Mouse (Mus musculus) forebrain, embryonic 10.5 days (tissue): ENCODE measurements around the gene Habp2. TPM values are rescaled to one million over a fixed set of nuclear protein-coding genes. Genes with fewer than 3 reads are reported as not detected.
"Not testable (repeated sequence)": the region's sequence is repeated elsewhere in the genome, so short reads cannot be mapped to it uniquely, and the experiment has no call there.

Experiments
- DNase-seq: peaks from one replicate; pipeline ENCODE4 v3.0.0-alpha.2; 2017; ENCODE audit warnings: low spot score; ENCODE audit errors: extremely low spot score
- H3K27ac ChIP-seq: fragments of 300-500 bp; sonication (generic); 2 replicates; pipeline ENCODE4 v1.5.1; 2016; ENCODE audit warnings: mild to moderate bottlenecking
- H3K27me3 ChIP-seq: fragments of 300-500 bp; sonication (generic); 2 replicates; pipeline ENCODE4 v1.6.1; 2016; ENCODE audit warnings: mild to moderate bottlenecking; ENCODE audit not compliant: poor library complexity, severe bottlenecking
- H3K36me3 ChIP-seq: fragments of 300-500 bp; sonication (generic); replicated peaks from 2 replicates; pipeline ENCODE4 v1.6.1; 2016; ENCODE audit warnings: mild to moderate bottlenecking, moderate library complexity
- H3K4me1 ChIP-seq: fragments of 300-500 bp; sonication (generic); 2 replicates; pipeline ENCODE4 v1.6.1; 2016
- H3K4me3 ChIP-seq: fragments of 300-500 bp; sonication (generic); 2 replicates; pipeline ENCODE4 v1.5.1; 2016; ENCODE audit warnings: mild to moderate bottlenecking, moderate library complexity
- H3K9me3 ChIP-seq: fragments of 300-500 bp; sonication (generic); 2 replicates; pipeline ENCODE4 v1.6.1; 2016; ENCODE audit warnings: mild to moderate bottlenecking, moderate library complexity
- WGBS: fragments of 180-500 bp; shearing (Covaris S2); methylation state at CpG from one replicate; pipeline ENCODE4 v1.1.7; 2016; 5-methylcytosine and 5-hydroxymethylcytosine counted together
- polyA plus RNA-seq: library from polyadenylated mRNA; unstranded; fragments of >200 nt; fragmentation: Nextera tagmentation; extraction: Ambion mirVana; gene quantifications from 2 replicates; pipeline ENCODE4 v1.2.1, GENCODE M21; 2016

Gene Habp2
- polyA plus RNA-seq, 1 experiment from 2014 or later: not detected

GRCm38 (mm10) chr19:56346016-56346415 lies 59.1 kb downstream of the Habp2 start:
- Histone ChIP-seq H3K9me3 (no peaks in the 10 kb centered on the region), H3K36me3 (no peaks in the 10 kb centered on the region), H3K27me3 (peaks cover 53% of the 10 kb centered on the region), H3K27ac (no peak overlapping the region), H3K4me1 (peaks cover 55% of the 10 kb centered on the region), H3K4me3 (no peak overlapping the region)
- 77% methylated on average over 3 of the region's 3 CpGs for WGBS
- DNase-seq: no peak

GRCm38 (mm10) chr19:56346750-56347149 lies 59.8 kb downstream of the Habp2 start:
- Histone ChIP-seq H3K4me3 (no peak overlapping the region), H3K27me3 (peaks cover 45% of the 10 kb centered on the region), H3K36me3 (no peaks in the 10 kb centered on the region), H3K9me3 (no peaks in the 10 kb centered on the region), H3K27ac (0 out of 2 replicates have a peak overlapping the region, but pooled peaks have one; percentile 44), H3K4me1 (peaks cover 55% of the 10 kb centered on the region)
- DNase-seq: no peak
- WGBS: 47% methylated on average over 13 of the region's 13 CpGs

DNA sequence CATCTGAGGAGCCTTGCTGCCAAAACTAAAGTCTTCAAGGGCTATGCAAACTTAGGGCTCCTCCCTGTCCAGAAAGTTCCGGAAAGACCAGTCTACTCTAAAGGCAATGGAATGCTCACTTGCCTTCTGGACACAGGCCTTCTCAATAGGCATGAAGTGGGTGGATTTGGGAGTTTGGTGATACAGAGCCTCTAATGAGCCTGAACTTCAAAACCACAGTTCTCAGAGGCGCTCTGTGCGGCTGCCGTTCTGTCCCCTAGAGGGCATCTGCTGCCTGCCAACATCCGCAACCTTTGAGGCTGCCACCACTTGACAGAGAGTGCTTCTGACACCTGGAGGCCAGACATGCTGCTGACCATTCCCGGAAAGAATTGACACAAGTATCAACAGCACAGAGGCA lies 62.4 kb downstream of the Habp2 start:
- Histone ChIP-seq H3K4me3 (no peak overlapping the region), H3K4me1 (peaks cover 38% of the 10 kb centered on the region), H3K27ac (no peak overlapping the region), H3K9me3 (peaks cover 4% of the 10 kb centered on the region; the same call in 1 of the 2 replicates), H3K36me3 (no peaks in the 10 kb centered on the region), H3K27me3 (peaks cover 24% of the 10 kb centered on the region)
- no peak for DNase-seq
- 36% methylated on average over 6 of the region's 6 CpGs for WGBS

DNA sequence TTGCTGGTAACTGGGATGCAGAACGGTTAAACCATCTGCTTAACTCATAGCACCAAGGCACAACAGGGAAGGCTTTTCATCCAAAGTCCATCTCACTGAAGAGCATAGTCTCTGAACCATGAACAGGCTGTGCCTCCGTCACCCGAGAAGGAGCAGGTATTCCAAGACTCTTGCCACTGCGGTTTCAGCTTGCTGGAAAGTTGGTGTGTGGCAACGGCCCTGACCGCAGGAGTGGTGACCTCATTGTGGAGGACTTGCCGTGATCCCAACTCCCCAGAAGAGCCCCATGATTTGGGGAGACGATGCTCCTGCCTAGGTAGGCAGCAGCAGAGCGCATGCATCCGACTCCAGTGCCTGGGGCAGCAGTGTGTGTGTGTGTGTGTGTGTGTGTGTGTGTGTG lies 66.8 kb downstream of the Habp2 start:
- Histone ChIP-seq H3K4me1 (peaks cover 21% of the 10 kb centered on the region), H3K36me3 (no peaks in the 10 kb centered on the region), H3K9me3 (peaks cover 4% of the 10 kb centered on the region; the same call in 1 of the 2 replicates), H3K27ac (no peak overlapping the region), H3K27me3 (no peaks in the 10 kb centered on the region; the same call in 1 of the 2 replicates), H3K4me3 (no peak overlapping the region)
- no peak for DNase-seq
- 89% methylated on average over 10 of the region's 10 CpGs for WGBS

DNA sequence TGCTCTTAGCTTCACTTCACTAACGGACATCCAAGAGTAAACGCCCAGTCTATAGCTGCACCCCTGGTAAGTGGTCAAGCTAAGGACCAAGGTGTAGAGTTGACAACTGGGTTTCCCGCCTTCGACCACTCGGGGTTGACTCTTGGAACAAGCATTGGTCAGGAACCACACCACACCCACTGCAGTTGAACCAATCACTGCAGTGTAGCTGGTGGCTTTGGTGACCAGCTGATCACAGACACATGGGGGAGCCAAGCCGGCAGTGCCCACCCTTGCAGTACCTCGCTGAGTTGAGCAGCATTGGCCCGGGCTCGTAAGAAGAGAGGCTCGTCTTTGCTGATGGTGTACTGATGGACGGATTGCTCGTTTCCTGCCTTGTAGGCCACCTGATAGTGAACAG lies 68.3 kb downstream of the Habp2 start:
- Histone ChIP-seq H3K4me1 (peaks cover 12% of the 10 kb centered on the region), H3K27me3 (no peaks in the 10 kb centered on the region; the same call in 1 of the 2 replicates), H3K36me3 (no peaks in the 10 kb centered on the region), H3K9me3 (peaks cover 4% of the 10 kb centered on the region; the same call in 1 of the 2 replicates), H3K27ac (no peak overlapping the region), H3K4me3 (no peak overlapping the region)
- WGBS: 91% methylated on average over 12 of the region's 12 CpGs
- DNase-seq: no peak

GRCm38 (mm10) chr19:56356480-56357373 lies 69.8 kb downstream of the Habp2 start:
- Histone ChIP-seq H3K36me3 (no peaks in the 10 kb centered on the region), H3K27ac (0 out of 2 replicates have a peak overlapping the region, but pooled peaks have one; percentile 7), H3K27me3 (no peaks in the 10 kb centered on the region; the same call in 1 of the 2 replicates), H3K4me1 (peaks cover 6% of the 10 kb centered on the region; the same call in 1 of the 2 replicates), H3K4me3 (no peak overlapping the region; the same call in 1 of the 2 replicates), H3K9me3 (peaks cover 4% of the 10 kb centered on the region; the same call in 1 of the 2 replicates)
- WGBS: 41% methylated on average over 17 of the region's 17 CpGs
- peak; percentile 70 for DNase-seq

- not testable (repeated sequence) for H3K36me3 ChIP-seq, H3K9me3 ChIP-seq, DNase-seq, H3K27me3 ChIP-seq, H3K4me1 ChIP-seq, H3K27ac ChIP-seq, H3K4me3 ChIP-seq
- WGBS: 87% methylated on average over 2 of the region's 2 CpGs
Observed at GRCm38 (mm10) chr19:56357374-56357708, 70.4 kb downstream of the Habp2 start.

DNA sequence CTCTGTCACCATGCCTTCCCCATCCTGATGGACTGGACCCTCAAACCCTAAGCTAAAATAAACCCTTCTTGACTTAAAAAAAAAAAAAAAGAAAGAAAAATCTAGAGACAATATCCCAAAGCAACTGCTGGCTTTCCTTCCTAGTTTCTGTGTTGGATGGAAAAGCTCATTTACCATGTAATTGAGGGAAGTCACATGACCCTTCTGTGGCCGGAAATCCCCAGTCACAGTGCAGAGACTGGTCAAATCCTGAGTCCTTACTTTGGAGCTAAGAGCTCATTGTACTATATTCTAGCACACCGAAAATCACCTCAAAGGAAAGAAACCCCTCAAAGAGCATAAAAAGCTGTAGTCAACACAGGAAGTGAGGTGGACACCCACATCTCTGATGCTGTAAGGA lies 72.0 kb downstream of the Habp2 start:
- H3K4me1 ChIP-seq: peaks cover 10% of the 10 kb centered on the region; the same call in 1 of the 2 replicates
- no peak for DNase-seq

DNA sequence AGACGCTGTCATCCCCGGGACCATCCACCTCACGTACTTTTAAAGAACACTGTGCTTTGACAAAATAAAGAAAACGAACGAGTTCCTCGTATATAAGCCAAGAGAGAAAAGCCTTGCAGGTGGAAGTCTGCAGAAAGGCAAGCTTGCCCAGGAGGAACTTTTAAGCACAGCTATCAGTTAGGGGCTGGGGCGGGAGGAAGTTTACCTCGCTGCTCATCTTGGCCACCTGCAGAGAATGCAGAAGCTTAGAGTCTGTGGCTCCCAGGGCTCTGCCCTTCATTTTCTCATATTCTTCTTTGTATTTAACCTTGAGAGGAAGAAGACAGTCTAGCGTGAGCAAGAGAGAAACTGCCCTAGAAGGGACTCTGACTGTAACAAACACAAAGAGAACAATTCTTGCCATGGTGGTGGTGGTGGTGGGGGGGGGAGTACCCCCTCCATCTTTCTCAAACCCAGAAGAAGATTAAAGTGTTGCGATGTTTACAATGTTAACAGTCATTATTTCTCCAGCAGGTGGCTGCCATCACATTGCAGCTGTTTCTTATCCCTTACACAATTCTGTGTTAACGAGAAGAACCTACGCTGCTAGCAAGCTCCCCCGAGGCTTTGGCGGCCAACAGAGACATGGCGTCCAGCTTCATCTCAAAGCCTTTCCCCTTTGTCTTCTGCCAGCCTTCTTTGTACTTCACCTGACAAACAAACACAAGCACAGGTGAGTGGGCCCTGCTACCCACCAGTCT lies 77.0 kb downstream of the Habp2 start:
- no peak for DNase-seq
- WGBS: 71% methylated on average over 15 of the region's 15 CpGs
- no peaks in the 10 kb centered on the region for H3K9me3 ChIP-seq
- no peak overlapping the region for H3K27ac ChIP-seq
- H3K4me3 ChIP-seq: no peak overlapping the region
- peaks cover 11% of the 10 kb centered on the region; the same call in 1 of the 2 replicates for H3K4me1 ChIP-seq
- H3K36me3 ChIP-seq: no peaks in the 10 kb centered on the region
- H3K27me3 ChIP-seq: no peaks in the 10 kb centered on the region

More for the DNA sequence above, 72.0 kb downstream of the Habp2 start:
- 82% methylated on average over 2 of the region's 2 CpGs for WGBS
- H3K27me3 ChIP-seq: no peaks in the 10 kb centered on the region; the same call in 1 of the 2 replicates
- no peaks in the 10 kb centered on the region for H3K9me3 ChIP-seq
- no peaks in the 10 kb centered on the region for H3K36me3 ChIP-seq
- H3K27ac ChIP-seq: no peak overlapping the region
- no peak overlapping the region for H3K4me3 ChIP-seq

GRCm38 (mm10) chr19:56364563-56364962 lies 77.6 kb downstream of the Habp2 start:
- Histone ChIP-seq H3K9me3 (no peaks in the 10 kb centered on the region), H3K4me1 (peaks cover 11% of the 10 kb centered on the region; the same call in 1 of the 2 replicates), H3K36me3 (no peaks in the 10 kb centered on the region), H3K27ac (no peak overlapping the region), H3K27me3 (no peaks in the 10 kb centered on the region), H3K4me3 (no peak overlapping the region)
- 89% methylated on average over 8 of the region's 8 CpGs for WGBS
- no peak for DNase-seq

DNA sequence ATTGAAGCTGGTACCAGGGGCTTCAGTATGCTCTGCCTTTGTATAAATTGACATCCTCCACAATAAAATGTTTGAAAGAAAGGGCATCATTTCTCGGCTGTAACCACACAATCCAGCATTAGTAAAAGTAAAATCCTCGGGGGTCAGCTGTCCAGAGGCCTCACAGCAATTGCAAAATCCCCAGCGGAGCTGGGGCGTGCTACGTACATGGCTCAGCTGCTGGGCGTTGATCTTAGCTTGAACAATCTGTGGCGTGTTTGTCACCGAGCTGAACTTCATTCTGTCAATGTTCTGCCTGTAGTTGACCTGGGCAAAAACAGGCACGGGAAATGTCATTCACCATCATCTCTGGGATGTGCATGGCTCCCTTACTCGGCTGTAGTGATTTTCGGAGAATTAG lies 79.2 kb downstream of the Habp2 start:
- Histone ChIP-seq H3K4me1 (peaks cover 11% of the 10 kb centered on the region; the same call in 1 of the 2 replicates), H3K36me3 (no peaks in the 10 kb centered on the region), H3K4me3 (no peak overlapping the region), H3K9me3 (no peaks in the 10 kb centered on the region), H3K27me3 (no peaks in the 10 kb centered on the region), H3K27ac (no peak overlapping the region)
- WGBS: 86% methylated on average over 11 of the region's 11 CpGs
- no peak for DNase-seq

GRCm38 (mm10) chr19:56366625-56367024 lies 79.7 kb downstream of the Habp2 start:
- Histone ChIP-seq H3K9me3 (no peaks in the 10 kb centered on the region), H3K4me1 (peaks cover 12% of the 10 kb centered on the region), H3K36me3 (no peaks in the 10 kb centered on the region), H3K4me3 (no peak overlapping the region), H3K27me3 (no peaks in the 10 kb centered on the region), H3K27ac (no peak overlapping the region)
- no peak for DNase-seq
- 86% methylated on average over 9 of the region's 9 CpGs for WGBS
